Mouse (Mus musculus): ENCODE measurements around the gene Scarf2. TPM values are rescaled to one million over a fixed set of nuclear protein-coding genes. Genes with fewer than 3 reads are reported as not detected.

Gene Scarf2
- total and polyA plus RNA-seq, 2 experiments from 2014 or later = 2.0 to 15.6 TPM

DNA sequence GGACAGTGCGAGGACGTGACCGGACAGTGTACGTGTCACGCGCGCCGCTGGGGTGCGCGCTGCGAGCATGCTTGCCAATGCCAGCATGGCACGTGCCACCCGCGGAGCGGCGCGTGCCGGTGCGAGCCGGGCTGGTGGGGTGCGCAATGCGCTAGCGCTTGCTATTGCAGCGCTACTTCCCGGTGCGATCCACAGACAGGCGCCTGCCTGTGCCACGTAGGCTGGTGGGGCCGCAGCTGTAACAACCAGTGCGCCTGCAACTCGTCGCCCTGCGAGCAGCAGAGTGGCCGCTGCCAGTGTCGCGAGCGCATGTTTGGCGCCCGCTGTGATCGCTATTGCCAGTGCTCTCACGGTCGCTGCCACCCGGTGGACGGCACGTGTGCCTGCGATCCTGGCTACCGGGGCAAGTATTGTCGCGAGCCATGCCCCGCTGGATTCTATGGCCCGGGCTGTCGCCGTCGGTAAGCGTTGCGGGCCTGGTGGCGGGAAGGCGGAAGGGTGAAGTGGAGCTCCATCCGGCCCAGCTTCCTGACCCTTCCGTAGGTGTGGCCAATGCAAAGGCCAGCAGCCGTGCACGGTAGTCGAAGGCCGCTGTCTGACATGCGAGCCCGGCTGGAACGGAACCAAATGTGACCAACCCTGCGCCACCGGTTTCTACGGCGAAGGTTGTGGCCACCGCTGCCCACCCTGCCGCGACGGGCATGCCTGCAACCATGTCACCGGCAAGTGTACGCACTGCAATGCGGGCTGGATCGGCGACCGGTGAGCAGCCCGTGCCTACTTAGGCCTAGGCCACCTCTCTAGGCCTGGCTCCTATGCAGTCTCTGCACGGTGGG, 6.0 kb downstream of the Scarf2 start:
- Histone ChIP-seq H3K4me1 (ENCODE audit: insufficient read depth, low read length) (peaks cover 31% of the 10 kb centered on the region), H3K9me3 (ENCODE audit: low read length) (no peaks in the 10 kb centered on the region), H3K27me3 (ENCODE audit: insufficient read depth, low read length) (peaks cover 67% of the 10 kb centered on the region), H3K4me3 (ENCODE audit: low read length) (peak overlapping the region; percentile 39), H3K9ac (replicated peaks; ENCODE audit: low read length) (peak overlapping the region; percentile 35), H3K4me2 (ENCODE audit: low read depth, low read length) (peak overlapping the region; percentile 70), H3K36me3 (ENCODE audit: insufficient read depth, low read length) (no peaks in the 10 kb centered on the region), H3K27ac (no peak overlapping the region)
- TF ChIP-seq CTCF (IDR thresholded peaks at IDR 0.05; ENCODE audit: low read depth) = peak; percentile 23
- peak; percentile 63 for DNase-seq (ENCODE audit: low spot score)
- WGBS = 4% methylated on average over 82 of the region's 83 CpGs
- peak; percentile 38 for ATAC-seq

GRCm38 (mm10) chr16:17803675-17804448, 6.8 kb downstream of the Scarf2 start:
- WGBS = 9% methylated on average over 33 of the region's 33 CpGs
- peaks cover 26% of the 10 kb centered on the region for H3K4me1 ChIP-seq (ENCODE audit: insufficient read depth, low read length)
- H3K4me2 ChIP-seq (ENCODE audit: low read depth, low read length) = peak overlapping the region; percentile 70
- no peak for ATAC-seq
- no peaks in the 10 kb centered on the region for H3K9me3 ChIP-seq (ENCODE audit: low read length)
- 0 out of 2 replicates have a peak overlapping the region, but pooled peaks have one; percentile 35 for H3K9ac ChIP-seq (replicated peaks; ENCODE audit: low read length)
- peaks cover 63% of the 10 kb centered on the region for H3K27me3 ChIP-seq (ENCODE audit: insufficient read depth, low read length)
- DNase-seq (ENCODE audit: low spot score) = no peak
- no peak for TF ChIP-seq CTCF (IDR thresholded peaks at IDR 0.05; ENCODE audit: low read depth)
- no peaks in the 10 kb centered on the region for H3K36me3 ChIP-seq (ENCODE audit: insufficient read depth, low read length)
- no peak overlapping the region for H3K27ac ChIP-seq
- H3K4me3 ChIP-seq (ENCODE audit: low read length) = peak overlapping the region; percentile 39

- H3K27me3 ChIP-seq (ENCODE audit: insufficient read depth, low read length) = peaks cover 57% of the 10 kb centered on the region
- peaks cover 29% of the 10 kb centered on the region for H3K4me1 ChIP-seq (ENCODE audit: insufficient read depth, low read length)
- peak overlapping the region; percentile 70 for H3K4me2 ChIP-seq (ENCODE audit: low read depth, low read length)
- H3K36me3 ChIP-seq (ENCODE audit: insufficient read depth, low read length) = no peaks in the 10 kb centered on the region
- ATAC-seq = no peak
- no peaks in the 10 kb centered on the region for H3K9me3 ChIP-seq (ENCODE audit: low read length)
- no peak overlapping the region for H3K27ac ChIP-seq
- TF ChIP-seq CTCF (IDR thresholded peaks at IDR 0.05; ENCODE audit: low read depth) = no peak
- DNase-seq (ENCODE audit: low spot score) = no peak
- WGBS = 4% methylated on average over 31 of the region's 33 CpGs
- peak overlapping the region; percentile 30 for H3K4me3 ChIP-seq (ENCODE audit: low read length)
- H3K9ac ChIP-seq (replicated peaks; ENCODE audit: low read length) = no peak overlapping the region
These were observed 7.4 kb downstream of the Scarf2 start for GRCm38 (mm10) chr16:17804449-17804912.

GRCm38 (mm10) chr16:17804982-17805381, 7.9 kb downstream of the Scarf2 start:
- TF ChIP-seq CTCF (IDR thresholded peaks at IDR 0.05; ENCODE audit: low read depth) = no peak
- Histone ChIP-seq H3K4me1 (ENCODE audit: insufficient read depth, low read length) (peaks cover 31% of the 10 kb centered on the region), H3K27ac (no peak overlapping the region), H3K9me3 (ENCODE audit: low read length) (no peaks in the 10 kb centered on the region), H3K27me3 (ENCODE audit: insufficient read depth, low read length) (peaks cover 52% of the 10 kb centered on the region), H3K36me3 (ENCODE audit: insufficient read depth, low read length) (no peaks in the 10 kb centered on the region), H3K4me2 (ENCODE audit: low read depth, low read length) (peak overlapping the region; percentile 70), H3K4me3 (ENCODE audit: low read length) (peak overlapping the region; percentile 30; the same call in 1 of the 2 replicates), H3K9ac (replicated peaks; ENCODE audit: low read length) (no peak overlapping the region)
- DNase-seq (ENCODE audit: low spot score) = no peak
- no peak for ATAC-seq
- 20% methylated on average over 7 of the region's 7 CpGs for WGBS

DNA sequence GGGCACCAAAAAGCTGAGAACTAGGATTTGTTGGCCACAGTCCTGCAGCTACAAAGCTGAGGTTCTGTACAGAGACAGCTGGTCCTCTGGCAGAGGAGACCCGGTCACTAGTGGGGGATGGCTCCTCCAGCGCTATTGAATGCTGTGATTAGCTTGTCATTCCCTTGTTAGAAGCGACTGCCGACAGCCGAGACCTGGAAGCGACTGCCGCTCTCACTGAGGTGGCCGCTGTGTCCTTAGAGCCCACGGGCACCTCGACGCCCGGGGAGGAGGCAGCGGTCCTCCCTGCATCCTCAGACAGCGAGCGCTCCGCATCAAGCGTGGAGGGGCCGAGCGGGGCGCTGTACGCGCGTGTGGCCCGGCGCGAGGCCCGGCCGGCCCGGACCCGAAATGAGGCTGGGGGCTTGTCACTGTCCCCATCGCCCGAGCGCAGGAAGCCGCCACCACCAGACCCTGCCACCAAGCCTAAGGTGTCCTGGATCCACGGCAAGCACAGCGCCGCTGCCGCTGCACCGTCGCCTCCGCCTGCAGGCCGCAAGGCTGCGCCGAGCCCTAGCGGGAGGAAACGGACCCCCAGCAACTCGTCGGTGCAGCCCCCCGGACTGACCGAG, 9.6 kb downstream of the Scarf2 start:
- Histone ChIP-seq H3K4me2 (ENCODE audit: low read depth, low read length) (peak overlapping the region; percentile 91), H3K27ac (peak overlapping the region; percentile 86), H3K4me1 (ENCODE audit: insufficient read depth, low read length) (peaks cover 31% of the 10 kb centered on the region), H3K27me3 (ENCODE audit: insufficient read depth, low read length) (peaks cover 40% of the 10 kb centered on the region), H3K9ac (replicated peaks; ENCODE audit: low read length) (peak overlapping the region; percentile 78), H3K9me3 (ENCODE audit: low read length) (no peaks in the 10 kb centered on the region), H3K36me3 (ENCODE audit: insufficient read depth, low read length) (no peaks in the 10 kb centered on the region), H3K4me3 (ENCODE audit: low read length) (peak overlapping the region; percentile 63)
- WGBS = 2% methylated on average over 49 of the region's 50 CpGs
- ATAC-seq (peak; percentile 2; the same call in 1 of the 2 replicates), DNase-seq (ENCODE audit: low spot score) (peak; percentile 37)
- TF ChIP-seq CTCF (IDR thresholded peaks at IDR 0.05; ENCODE audit: low read depth) = no peak
